Mouse (Mus musculus) layer of hippocampus, postnatal 25 days (tissue): ENCODE results near the gene Gm20897. TPM values are rescaled to one million over a fixed set of nuclear protein-coding genes. Genes with fewer than 3 reads are reported as not detected.
"Not testable (repeated sequence)": the region's sequence is repeated elsewhere in the genome, so short reads cannot be mapped to it uniquely, and the experiment has no call there.

Experiments used
- DNase-seq, 2 experiments: peaks; one replicate each; pipeline ENCODE4 v3.0.0; 2022; ENCODE audit warnings: mixed read lengths in 2 of 2, low spot score in 1 of 2; ENCODE audit errors: extremely low spot score in 1 of 2
- total RNA-seq, 2 experiments: library from RNA; stranded (reverse); gene quantifications; 2 replicates each; pipeline ENCODE4 v1.2.3; 2021

The Gm20897 gene
- not detected for total RNA-seq

GRCm38 (mm10) chrY:38502138-38502537, at the start of gene Gm20897:
TSS of gene Gm20897 (minus strand) at chrY:38502238.
- DNase-seq = not testable (repeated sequence)

Other genes with a start within 250 kb of the Gm20897 start
- gene Gm21732, start 73.5 kb upstream of the Gm20897 start, total RNA-seq = not detected